Mouse (Mus musculus): Measurements from ENCODE around the gene Idh1. TPM values are rescaled to one million over a fixed set of nuclear protein-coding genes. Genes with fewer than 3 reads are reported as not detected.
A peak's percentile ranks its signal among the peaks of the same experiment; 100 is the strongest.

Gene Idh1
- polyA plus RNA-seq, 1 experiment: 35.1 TPM

DNA sequence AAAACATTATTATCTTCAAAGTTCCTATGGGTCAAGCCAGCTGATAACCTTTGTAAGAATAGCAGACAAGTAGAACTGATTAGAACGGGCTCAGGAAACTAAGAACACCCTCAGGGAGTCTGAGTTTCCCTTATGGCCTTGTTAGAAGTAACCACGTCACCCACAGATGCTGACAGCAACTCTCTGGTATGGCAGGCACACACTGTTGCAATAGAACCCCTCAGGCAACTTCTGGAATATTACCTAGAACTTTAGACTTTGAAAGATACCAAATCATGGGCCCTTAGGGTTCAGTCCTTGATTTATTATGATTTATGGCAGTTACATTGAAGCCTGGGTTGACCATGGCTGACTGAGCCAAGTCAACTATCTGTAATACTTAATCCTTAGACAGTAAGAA, 39.7 kb downstream of the Idh1 start:
- no peak for TF ChIP-seq CTCF (IDR thresholded peaks at IDR 0.05; ENCODE audit: extremely low read depth, insufficient read length, insufficient replicate concordance, low read depth, low read length)
- TF ChIP-seq POLR2A (IDR thresholded peaks at IDR 0.05; ENCODE audit: low read depth, low read length): no peak
- no peaks in the 10 kb centered on the region for H3K36me3 ChIP-seq (ENCODE audit: control insufficient read depth, insufficient read depth, low read length)
- H3K4me1 ChIP-seq (ENCODE audit: control insufficient read depth, insufficient read depth, insufficient read length, low read length): peaks cover 7% of the 10 kb centered on the region; the same call in 1 of the 2 replicates
- no peaks in the 10 kb centered on the region for H3K27me3 ChIP-seq (ENCODE audit: control insufficient read depth, insufficient read depth, low read length)
- H3K4me3 ChIP-seq (ENCODE audit: low read depth, low read length): no peak overlapping the region
- 19% methylated on average over 2 of the region's 2 CpGs for WGBS
- H3K27ac ChIP-seq (ENCODE audit: insufficient read depth, low read depth, low read length): peak overlapping the region; percentile 51; the same call in 1 of the 2 replicates

- Histone ChIP-seq H3K4me3 (ENCODE audit: low read depth, low read length) (no peak overlapping the region), H3K4me1 (ENCODE audit: control insufficient read depth, insufficient read depth, insufficient read length, low read length) (peaks cover 7% of the 10 kb centered on the region; the same call in 1 of the 2 replicates), H3K27me3 (ENCODE audit: control insufficient read depth, insufficient read depth, low read length) (no peaks in the 10 kb centered on the region), H3K36me3 (ENCODE audit: control insufficient read depth, insufficient read depth, low read length) (no peaks in the 10 kb centered on the region), H3K27ac (ENCODE audit: insufficient read depth, low read depth, low read length) (no peak overlapping the region)
- no peak for TF ChIP-seq CTCF (IDR thresholded peaks at IDR 0.05; ENCODE audit: extremely low read depth, insufficient read length, insufficient replicate concordance, low read depth, low read length)
- TF ChIP-seq POLR2A (IDR thresholded peaks at IDR 0.05; ENCODE audit: low read depth, low read length): no peak
- 56% methylated on average over 2 of the region's 2 CpGs for WGBS
These were observed 41.5 kb downstream of the Idh1 start for GRCm38 (mm10) chr1:65144783-65145182.

DNA sequence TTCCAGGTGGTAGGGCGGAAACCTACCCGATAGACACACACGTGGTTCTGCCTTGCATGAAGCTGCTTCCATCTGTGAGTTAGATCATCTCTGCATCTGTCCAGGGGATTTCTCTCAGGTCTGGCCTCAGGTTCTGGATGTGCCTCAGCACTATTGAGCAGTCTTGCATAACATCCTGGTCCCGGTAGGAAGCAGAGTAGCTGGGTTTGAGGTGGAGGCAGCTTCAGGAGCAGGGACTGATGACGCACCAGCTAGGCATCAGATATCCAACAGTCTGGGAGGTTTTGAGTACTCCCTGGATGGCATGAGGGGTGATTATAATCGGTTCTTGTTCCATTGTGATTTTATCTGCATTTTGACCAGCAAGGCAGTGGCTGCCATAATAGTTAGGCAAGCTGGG, 48.7 kb downstream of the Idh1 start:
- H3K27me3 ChIP-seq (ENCODE audit: control insufficient read depth, insufficient read depth, low read length): no peaks in the 10 kb centered on the region
- WGBS: 75% methylated on average over 6 of the region's 6 CpGs
- H3K4me1 ChIP-seq (ENCODE audit: control insufficient read depth, insufficient read depth, insufficient read length, low read length): no peaks in the 10 kb centered on the region
- H3K4me3 ChIP-seq (ENCODE audit: low read depth, low read length): no peak overlapping the region
- H3K27ac ChIP-seq (ENCODE audit: insufficient read depth, low read depth, low read length): no peak overlapping the region
- H3K36me3 ChIP-seq (ENCODE audit: control insufficient read depth, insufficient read depth, low read length): no peaks in the 10 kb centered on the region
- TF ChIP-seq POLR2A (IDR thresholded peaks at IDR 0.05; ENCODE audit: low read depth, low read length) (no peak), CTCF (IDR thresholded peaks at IDR 0.05; ENCODE audit: extremely low read depth, insufficient read length, insufficient replicate concordance, low read depth, low read length) (no peak)

GRCm38 (mm10) chr1:65132833-65133232, 53.5 kb downstream of the Idh1 start:
- H3K27ac ChIP-seq (ENCODE audit: insufficient read depth, low read depth, low read length): no peak overlapping the region
- H3K36me3 ChIP-seq (ENCODE audit: control insufficient read depth, insufficient read depth, low read length): no peaks in the 10 kb centered on the region
- 90% methylated on average over 1 of the region's 1 CpGs for WGBS
- TF ChIP-seq CTCF (IDR thresholded peaks at IDR 0.05; ENCODE audit: extremely low read depth, insufficient read length, insufficient replicate concordance, low read depth, low read length): no peak
- H3K27me3 ChIP-seq (ENCODE audit: control insufficient read depth, insufficient read depth, low read length): no peaks in the 10 kb centered on the region
- H3K4me1 ChIP-seq (ENCODE audit: control insufficient read depth, insufficient read depth, insufficient read length, low read length): peaks cover 9% of the 10 kb centered on the region; the same call in 1 of the 2 replicates
- H3K4me3 ChIP-seq (ENCODE audit: low read depth, low read length): no peak overlapping the region

- no peaks in the 10 kb centered on the region for H3K36me3 ChIP-seq (ENCODE audit: control insufficient read depth, insufficient read depth, low read length)
- peaks cover 9% of the 10 kb centered on the region; the same call in 1 of the 2 replicates for H3K4me1 ChIP-seq (ENCODE audit: control insufficient read depth, insufficient read depth, insufficient read length, low read length)
- H3K27me3 ChIP-seq (ENCODE audit: control insufficient read depth, insufficient read depth, low read length): no peaks in the 10 kb centered on the region
- H3K27ac ChIP-seq (ENCODE audit: insufficient read depth, low read depth, low read length): no peak overlapping the region
- WGBS: 93% methylated on average over 1 of the region's 1 CpGs
- no peak overlapping the region for H3K4me3 ChIP-seq (ENCODE audit: low read depth, low read length)
- no peak for TF ChIP-seq POLR2A (IDR thresholded peaks at IDR 0.05; ENCODE audit: low read depth, low read length)
- TF ChIP-seq CTCF (IDR thresholded peaks at IDR 0.05; ENCODE audit: extremely low read depth, insufficient read length, insufficient replicate concordance, low read depth, low read length): no peak
These were observed 54.6 kb downstream of the Idh1 start for GRCm38 (mm10) chr1:65131671-65132070.

DNA sequence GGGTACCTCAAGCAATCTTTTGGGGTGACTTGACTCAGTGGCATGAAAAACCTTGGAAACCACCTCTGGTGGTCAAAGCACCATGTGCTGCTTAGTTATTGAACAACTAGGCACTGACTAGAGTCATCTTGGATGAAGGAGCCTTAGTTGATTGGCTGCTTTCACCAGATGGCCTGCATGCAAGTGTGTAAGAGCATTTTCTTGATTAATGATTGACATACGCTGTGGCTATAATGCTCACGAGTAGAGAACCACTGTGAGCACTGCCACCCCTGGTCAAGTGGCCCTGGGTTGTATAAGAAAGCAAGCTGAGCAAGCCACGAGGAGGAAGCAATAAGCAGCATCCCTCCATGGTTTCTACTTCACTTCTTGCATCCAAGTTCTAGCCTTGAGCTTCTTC, 56.1 kb downstream of the Idh1 start:
- WGBS: 44% methylated on average over 3 of the region's 3 CpGs
- peak overlapping the region; percentile 93 for H3K27ac ChIP-seq (ENCODE audit: insufficient read depth, low read depth, low read length)
- peaks cover 9% of the 10 kb centered on the region; the same call in 1 of the 2 replicates for H3K4me1 ChIP-seq (ENCODE audit: control insufficient read depth, insufficient read depth, insufficient read length, low read length)
- no peaks in the 10 kb centered on the region for H3K27me3 ChIP-seq (ENCODE audit: control insufficient read depth, insufficient read depth, low read length)
- H3K4me3 ChIP-seq (ENCODE audit: low read depth, low read length): no peak overlapping the region
- no peaks in the 10 kb centered on the region for H3K36me3 ChIP-seq (ENCODE audit: control insufficient read depth, insufficient read depth, low read length)
- TF ChIP-seq CTCF (IDR thresholded peaks at IDR 0.05; ENCODE audit: extremely low read depth, insufficient read length, insufficient replicate concordance, low read depth, low read length) (no peak), POLR2A (IDR thresholded peaks at IDR 0.05; ENCODE audit: low read depth, low read length) (no peak)

DNA sequence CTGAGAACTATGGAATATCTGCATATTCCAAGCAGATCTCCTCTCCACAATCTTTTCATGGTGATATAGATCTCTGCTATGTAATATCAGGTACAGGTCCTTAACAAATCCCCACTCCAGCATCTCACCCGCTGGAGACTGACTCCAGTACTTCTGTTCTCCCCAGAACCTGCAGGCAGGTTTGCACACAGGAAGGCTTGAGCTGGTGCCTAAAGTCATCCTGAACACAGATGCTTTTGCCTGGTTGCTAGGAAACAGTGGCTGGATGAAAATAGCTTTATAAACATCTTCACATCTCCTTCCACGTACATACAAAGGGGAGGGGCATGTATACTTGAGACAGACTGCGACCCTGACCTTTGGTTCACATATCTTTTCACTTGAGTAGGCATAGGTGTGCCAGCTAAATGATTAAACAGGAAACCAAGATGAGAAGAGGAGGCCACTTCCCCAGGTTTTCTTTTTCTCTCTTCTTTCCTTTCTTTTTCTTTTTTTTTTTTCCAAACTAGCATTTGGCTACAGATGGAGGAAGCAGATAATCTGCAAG, 56.6 kb downstream of the Idh1 start:
- Histone ChIP-seq H3K36me3 (ENCODE audit: control insufficient read depth, insufficient read depth, low read length) (no peaks in the 10 kb centered on the region), H3K27me3 (ENCODE audit: control insufficient read depth, insufficient read depth, low read length) (no peaks in the 10 kb centered on the region), H3K27ac (ENCODE audit: insufficient read depth, low read depth, low read length) (peak overlapping the region; percentile 93), H3K4me1 (ENCODE audit: control insufficient read depth, insufficient read depth, insufficient read length, low read length) (peaks cover 9% of the 10 kb centered on the region; the same call in 1 of the 2 replicates), H3K4me3 (ENCODE audit: low read depth, low read length) (no peak overlapping the region)
- 32% methylated on average over 3 of the region's 3 CpGs for WGBS
- TF ChIP-seq CTCF (IDR thresholded peaks at IDR 0.05; ENCODE audit: extremely low read depth, insufficient read length, insufficient replicate concordance, low read depth, low read length) (no peak), POLR2A (IDR thresholded peaks at IDR 0.05; ENCODE audit: low read depth, low read length) (no peak)
